Mouse (Mus musculus): ENCODE data around the gene Zfp42. TPM values are rescaled to one million over a fixed set of nuclear protein-coding genes. Genes with fewer than 3 reads are reported as not detected.

Zfp42 gene
- polyA plus RNA-seq, 1 experiment from 2014 or later, result not detected

GRCm38 (mm10) chr8:43295826-43296225 lies 11.0 kb downstream of the Zfp42 start:
- WGBS, result 92% methylated on average over 21 of the region's 21 CpGs

DNA sequence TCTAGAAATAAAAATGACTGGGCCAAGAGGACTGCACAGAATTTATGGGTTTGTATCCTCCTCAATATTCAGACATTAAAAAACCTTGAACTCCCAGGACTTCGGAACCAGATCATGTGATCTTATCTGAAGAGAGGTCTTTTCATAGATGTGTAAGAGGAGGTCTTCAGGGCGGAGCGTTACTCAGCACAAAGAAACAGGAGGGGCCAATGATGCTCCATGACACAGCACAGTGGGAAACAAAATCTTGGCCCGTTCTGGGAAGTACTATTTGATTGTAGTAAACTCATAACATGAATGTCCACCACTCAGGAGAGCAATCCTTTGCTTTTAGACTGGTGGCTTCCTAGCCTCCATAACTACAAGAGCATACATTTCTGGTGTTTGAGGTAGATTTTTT lies 12.6 kb downstream of the Zfp42 start:
- no peak overlapping the region for H3K4me2 ChIP-seq (replicated peaks; ENCODE audit: low read depth)
- TF ChIP-seq CTCF (IDR thresholded peaks at IDR 0.05; ENCODE audit: low read depth), result no peak
- no peak overlapping the region for H3K9ac ChIP-seq (ENCODE audit: low read depth, low read length)
- WGBS, result 85% methylated on average over 4 of the region's 4 CpGs
- no peaks in the 10 kb centered on the region for H3K27me3 ChIP-seq (replicated peaks; ENCODE audit: control insufficient read depth, insufficient read depth, low read length)
- H3K36me3 ChIP-seq (ENCODE audit: control insufficient read depth, insufficient read depth), result no peaks in the 10 kb centered on the region
- no peaks in the 10 kb centered on the region for H3K9me3 ChIP-seq (ENCODE audit: control insufficient read depth)
- no peak for ATAC-seq
- H3K27ac ChIP-seq (ENCODE audit: low read depth, low read length), result no peak overlapping the region
- no peak overlapping the region for H3K4me3 ChIP-seq (ENCODE audit: low read depth, low read length)
- no peaks in the 10 kb centered on the region for H3K4me1 ChIP-seq (replicated peaks; ENCODE audit: control insufficient read depth, insufficient read depth, low read length)

More at GRCm38 (mm10) chr8:43295826-43296225, 11.0 kb downstream of the Zfp42 start:
- Histone ChIP-seq H3K4me3 (ENCODE audit: low read depth, low read length) (no peak overlapping the region), H3K36me3 (ENCODE audit: control insufficient read depth, insufficient read depth) (no peaks in the 10 kb centered on the region), H3K4me2 (replicated peaks; ENCODE audit: low read depth) (no peak overlapping the region), H3K4me1 (replicated peaks; ENCODE audit: control insufficient read depth, insufficient read depth, low read length) (no peaks in the 10 kb centered on the region), H3K27me3 (replicated peaks; ENCODE audit: control insufficient read depth, insufficient read depth, low read length) (no peaks in the 10 kb centered on the region), H3K27ac (ENCODE audit: low read depth, low read length) (no peak overlapping the region), H3K9me3 (ENCODE audit: control insufficient read depth) (no peaks in the 10 kb centered on the region), H3K9ac (ENCODE audit: low read depth, low read length) (no peak overlapping the region)
- ATAC-seq, result no peak
- TF ChIP-seq CTCF (IDR thresholded peaks at IDR 0.05; ENCODE audit: low read depth), result no peak

DNA sequence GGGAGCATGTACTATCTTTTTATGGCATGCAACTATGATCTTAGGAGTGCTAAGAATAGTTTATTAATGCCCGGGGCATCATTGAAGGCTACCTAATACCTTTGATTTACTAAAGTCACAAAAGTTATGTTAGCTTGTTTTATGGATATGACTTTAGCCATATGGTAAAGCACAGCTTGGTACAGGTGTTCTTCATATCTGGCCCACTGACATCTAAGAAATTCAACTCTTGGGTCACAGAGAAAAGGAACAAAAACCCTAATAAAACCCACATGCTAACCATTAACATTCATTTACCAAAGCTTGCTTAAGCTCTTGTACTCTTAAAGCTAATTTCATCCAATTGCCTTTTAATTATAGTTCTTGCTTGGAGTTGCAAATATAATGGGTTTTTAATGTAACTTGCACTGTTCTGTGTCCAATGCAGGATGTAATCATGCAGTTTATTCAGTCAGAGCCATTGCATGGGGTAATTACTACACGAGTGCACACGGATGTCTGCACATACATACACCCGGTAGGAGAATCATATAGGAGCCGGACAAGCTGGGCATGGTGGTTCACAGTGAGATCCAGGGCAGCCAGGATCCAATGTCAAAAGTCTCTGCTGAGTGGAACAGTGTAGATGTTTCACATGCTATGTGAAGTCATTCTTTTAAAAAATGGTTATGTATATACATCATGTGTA lies 16.2 kb downstream of the Zfp42 start:
- Histone ChIP-seq H3K4me2 (replicated peaks; ENCODE audit: low read depth) (no peak overlapping the region), H3K4me3 (ENCODE audit: low read depth, low read length) (no peak overlapping the region), H3K4me1 (replicated peaks; ENCODE audit: control insufficient read depth, insufficient read depth, low read length) (no peaks in the 10 kb centered on the region), H3K27me3 (replicated peaks; ENCODE audit: control insufficient read depth, insufficient read depth, low read length) (no peaks in the 10 kb centered on the region), H3K36me3 (ENCODE audit: control insufficient read depth, insufficient read depth) (no peaks in the 10 kb centered on the region), H3K27ac (ENCODE audit: low read depth, low read length) (no peak overlapping the region), H3K9ac (ENCODE audit: low read depth, low read length) (no peak overlapping the region), H3K9me3 (ENCODE audit: control insufficient read depth) (no peaks in the 10 kb centered on the region)
- ATAC-seq, result no peak
- no peak for TF ChIP-seq CTCF (IDR thresholded peaks at IDR 0.05; ENCODE audit: low read depth)
- 66% methylated on average over 5 of the region's 5 CpGs for WGBS

GRCm38 (mm10) chr8:43289781-43290180 lies 17.0 kb downstream of the Zfp42 start:
- no peak for ATAC-seq
- Histone ChIP-seq H3K36me3 (ENCODE audit: control insufficient read depth, insufficient read depth) (no peaks in the 10 kb centered on the region), H3K27ac (ENCODE audit: low read depth, low read length) (no peak overlapping the region), H3K4me2 (replicated peaks; ENCODE audit: low read depth) (no peak overlapping the region), H3K4me3 (ENCODE audit: low read depth, low read length) (no peak overlapping the region), H3K4me1 (replicated peaks; ENCODE audit: control insufficient read depth, insufficient read depth, low read length) (no peaks in the 10 kb centered on the region), H3K9ac (ENCODE audit: low read depth, low read length) (no peak overlapping the region), H3K9me3 (ENCODE audit: control insufficient read depth) (no peaks in the 10 kb centered on the region), H3K27me3 (replicated peaks; ENCODE audit: control insufficient read depth, insufficient read depth, low read length) (no peaks in the 10 kb centered on the region)
- WGBS, result 82% methylated on average over 5 of the region's 5 CpGs
- TF ChIP-seq CTCF (IDR thresholded peaks at IDR 0.05; ENCODE audit: low read depth), result no peak

- Histone ChIP-seq H3K9me3 (ENCODE audit: control insufficient read depth) (no peaks in the 10 kb centered on the region), H3K9ac (ENCODE audit: low read depth, low read length) (no peak overlapping the region), H3K27me3 (replicated peaks; ENCODE audit: control insufficient read depth, insufficient read depth, low read length) (no peaks in the 10 kb centered on the region), H3K36me3 (ENCODE audit: control insufficient read depth, insufficient read depth) (no peaks in the 10 kb centered on the region), H3K27ac (ENCODE audit: low read depth, low read length) (no peak overlapping the region), H3K4me3 (ENCODE audit: low read depth, low read length) (no peak overlapping the region), H3K4me2 (replicated peaks; ENCODE audit: low read depth) (no peak overlapping the region), H3K4me1 (replicated peaks; ENCODE audit: control insufficient read depth, insufficient read depth, low read length) (no peaks in the 10 kb centered on the region)
- 74% methylated on average over 1 of the region's 1 CpGs for WGBS
- TF ChIP-seq CTCF (IDR thresholded peaks at IDR 0.05; ENCODE audit: low read depth), result no peak
- no peak for ATAC-seq
These were observed 17.9 kb downstream of the Zfp42 start for GRCm38 (mm10) chr8:43288840-43289239.

DNA sequence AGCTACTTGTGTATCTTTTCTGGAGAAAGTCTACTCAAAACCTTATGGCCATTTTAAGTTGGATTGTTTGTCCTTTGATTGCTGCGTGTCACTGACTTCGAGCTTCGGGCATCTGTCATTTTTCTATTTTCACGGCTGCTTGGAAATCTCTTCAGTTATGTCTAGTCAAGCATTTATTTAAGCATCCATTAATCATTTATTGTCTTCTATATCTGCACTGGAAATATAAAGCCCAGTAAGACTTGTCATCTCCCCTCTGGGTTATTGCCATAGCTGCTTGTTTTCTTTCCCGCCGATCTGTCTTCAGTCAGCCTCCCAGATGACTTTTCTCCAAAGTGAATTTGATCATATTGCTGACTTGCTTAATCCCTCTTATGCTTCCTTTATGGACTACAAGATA lies 19.3 kb downstream of the Zfp42 start:
- Histone ChIP-seq H3K4me1 (replicated peaks; ENCODE audit: control insufficient read depth, insufficient read depth, low read length) (no peaks in the 10 kb centered on the region), H3K9me3 (ENCODE audit: control insufficient read depth) (no peaks in the 10 kb centered on the region), H3K4me3 (ENCODE audit: low read depth, low read length) (no peak overlapping the region), H3K27me3 (replicated peaks; ENCODE audit: control insufficient read depth, insufficient read depth, low read length) (no peaks in the 10 kb centered on the region), H3K4me2 (replicated peaks; ENCODE audit: low read depth) (no peak overlapping the region), H3K9ac (ENCODE audit: low read depth, low read length) (no peak overlapping the region), H3K36me3 (ENCODE audit: control insufficient read depth, insufficient read depth) (no peaks in the 10 kb centered on the region), H3K27ac (ENCODE audit: low read depth, low read length) (no peak overlapping the region)
- TF ChIP-seq CTCF (IDR thresholded peaks at IDR 0.05; ENCODE audit: low read depth), result no peak
- no peak for ATAC-seq
- WGBS, result 68% methylated on average over 6 of the region's 6 CpGs

Measured in intestine, postnatal 0 days (tissue).